Mouse (Mus musculus): ENCODE measurements around the gene Errfi1.

- TF ChIP-seq CTCF (IDR thresholded peaks at IDR 0.05; ENCODE audit: low read depth, low read length) = no peak
- TF ChIP-seq POLR2A (IDR thresholded peaks at IDR 0.05; ENCODE audit: extremely low read depth, insufficient read depth, low read length) = no peak
Observed at GRCm38 (mm10) chr4:150915181-150915906, 61.6 kb downstream of the Errfi1 start.
